Mouse (Mus musculus): ENCODE measurements around the gene E130116L18Rik. TPM values are rescaled to one million over a fixed set of nuclear protein-coding genes. Genes with fewer than 3 reads are reported as not detected.
"Not testable (repeated sequence)": the region's sequence is repeated elsewhere in the genome, so short reads cannot be mapped to it uniquely, and the experiment has no call there.

E130116L18Rik gene
- total RNA-seq (2017): not detected in 2 replicates

DNA sequence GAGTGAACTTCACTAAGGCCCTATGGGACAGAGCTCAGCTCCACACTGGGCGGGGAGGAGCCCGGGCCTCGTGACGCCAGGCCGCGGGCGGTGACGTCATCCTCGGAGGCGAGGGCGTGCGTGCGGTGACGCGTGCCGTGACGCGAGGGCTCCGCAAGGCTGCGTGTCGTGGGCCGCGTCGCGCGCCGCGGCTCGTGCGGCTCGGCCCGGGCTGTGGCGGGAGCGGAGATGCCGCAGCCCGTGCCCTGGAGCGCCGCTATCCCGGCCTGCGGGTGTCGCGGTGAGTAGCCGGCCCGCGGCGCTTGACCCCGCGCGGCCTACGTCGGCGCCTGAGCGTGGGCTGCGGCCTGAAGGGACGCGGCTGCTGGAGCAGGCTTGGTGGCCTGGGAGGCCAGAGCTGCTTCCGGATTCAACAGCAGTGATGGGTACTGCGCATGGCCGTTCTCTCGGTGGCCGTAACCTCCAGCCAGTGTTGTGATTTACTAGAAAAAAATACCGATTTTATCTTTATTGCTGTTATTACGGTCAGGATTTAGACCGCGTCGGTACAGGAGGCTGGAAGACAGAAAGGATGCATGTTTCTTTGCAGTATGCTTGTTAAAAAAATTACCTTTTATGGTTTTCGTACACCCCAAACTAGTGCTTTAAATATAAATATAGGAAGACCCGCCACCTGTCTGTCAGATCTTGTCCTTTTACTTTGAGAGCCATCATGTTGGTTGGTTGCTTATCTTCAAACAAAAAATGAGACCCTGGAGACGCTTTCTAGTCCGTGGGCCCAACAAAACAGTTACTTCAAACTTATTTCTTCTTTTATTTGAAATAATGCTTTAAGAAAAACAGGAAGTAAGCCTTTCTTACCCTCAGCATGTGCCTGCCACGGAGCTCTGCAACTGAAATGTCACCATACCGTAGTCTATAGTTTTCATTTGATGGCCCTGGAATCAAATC lies at the start of gene E130116L18Rik:
E130116L18Rik (minus strand) TSS at position 402 of the 951 bp plus-strand sequence.
- ATAC-seq (replicated peaks in 1 of 2; ENCODE audit: insufficient read depth in 1 of 2, low FRiP score in 2 of 2, low TSS enrichment in 1 of 2, low read depth in 1 of 2, poor library complexity in 2 of 2, severe bottlenecking in 2 of 2): peak; percentile 80 to 90

DNA sequence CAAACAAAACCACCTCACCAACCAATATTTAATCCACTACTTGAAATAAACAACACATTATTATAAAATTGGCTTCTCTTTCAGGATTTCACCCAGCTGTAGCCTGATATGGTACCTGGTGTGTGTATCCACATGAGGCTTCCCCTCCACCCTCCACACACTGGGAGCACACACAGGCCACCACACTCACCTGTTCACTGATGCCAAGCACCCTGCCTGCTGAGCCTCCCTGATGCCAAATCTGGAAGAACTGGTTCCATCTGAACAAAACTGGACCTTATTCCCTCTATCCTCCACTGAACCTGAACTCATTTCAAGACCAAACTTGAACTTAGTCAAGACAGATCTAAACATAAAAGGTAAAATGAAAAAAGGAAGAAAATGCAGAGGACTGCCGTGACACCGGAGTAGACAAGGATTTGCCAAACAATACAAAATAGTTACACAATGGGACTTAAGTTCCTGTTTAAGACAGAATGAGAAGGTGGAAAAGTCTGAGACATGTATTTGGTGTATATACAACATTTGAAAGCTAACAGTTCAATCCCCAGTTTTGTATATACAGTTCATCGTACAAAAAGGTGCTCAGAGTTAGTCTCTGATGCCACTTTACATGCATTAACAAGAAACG lies 45.4 kb upstream of the E130116L18Rik start:
- peak in 1 of 2 experiments; percentile 7; a peak in 1 of 4 replicates for ATAC-seq (replicated peaks in 1 of 2; ENCODE audit: insufficient read depth in 1 of 2, low FRiP score in 2 of 2, low TSS enrichment in 1 of 2, low read depth in 1 of 2, poor library complexity in 2 of 2, severe bottlenecking in 2 of 2)

DNA sequence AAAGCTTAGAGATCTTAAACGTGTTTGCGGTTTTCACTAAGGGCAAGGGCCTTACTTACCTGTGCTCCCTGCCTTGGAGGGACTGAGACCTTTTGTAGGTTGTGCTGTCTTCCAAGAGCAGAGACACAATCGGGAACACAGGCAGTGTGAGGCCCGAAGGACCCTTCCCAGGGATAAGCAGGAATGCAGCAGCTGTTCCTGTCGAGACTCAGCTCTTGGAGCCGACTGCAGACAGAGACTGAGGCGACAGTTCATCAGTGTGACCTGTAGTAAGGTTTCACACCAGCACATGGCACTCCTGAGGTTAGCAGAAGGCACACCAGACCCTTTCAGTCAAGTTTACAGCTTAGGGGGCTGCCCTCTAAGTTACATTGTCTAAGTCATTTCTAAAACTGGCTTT lies 39.3 kb upstream of the E130116L18Rik start:
- no peak for ATAC-seq (replicated peaks in 1 of 2; ENCODE audit: insufficient read depth in 1 of 2, low FRiP score in 2 of 2, low TSS enrichment in 1 of 2, low read depth in 1 of 2, poor library complexity in 2 of 2, severe bottlenecking in 2 of 2)

DNA sequence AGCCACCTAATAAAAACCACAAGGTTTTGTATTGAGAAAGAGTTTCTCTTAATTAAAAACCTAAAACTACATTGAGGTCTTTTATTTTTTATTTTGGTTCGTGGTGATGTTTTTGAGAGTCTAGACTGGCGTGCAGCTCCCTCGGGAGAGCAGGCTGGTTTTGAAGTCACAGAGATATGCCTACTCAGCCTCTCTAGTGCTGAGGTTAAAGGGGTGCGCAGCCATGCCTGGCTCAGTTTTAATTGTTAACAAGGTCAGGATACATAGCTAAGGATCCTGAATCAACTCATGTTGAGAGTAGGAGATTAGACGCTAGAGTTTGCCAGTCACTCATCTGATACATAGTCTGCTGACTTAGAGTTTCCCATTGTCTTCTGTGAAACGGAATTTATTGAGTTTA lies 38.5 kb upstream of the E130116L18Rik start:
- ATAC-seq (replicated peaks in 1 of 2; ENCODE audit: insufficient read depth in 1 of 2, low FRiP score in 2 of 2, low TSS enrichment in 1 of 2, low read depth in 1 of 2, poor library complexity in 2 of 2, severe bottlenecking in 2 of 2): no peak

DNA sequence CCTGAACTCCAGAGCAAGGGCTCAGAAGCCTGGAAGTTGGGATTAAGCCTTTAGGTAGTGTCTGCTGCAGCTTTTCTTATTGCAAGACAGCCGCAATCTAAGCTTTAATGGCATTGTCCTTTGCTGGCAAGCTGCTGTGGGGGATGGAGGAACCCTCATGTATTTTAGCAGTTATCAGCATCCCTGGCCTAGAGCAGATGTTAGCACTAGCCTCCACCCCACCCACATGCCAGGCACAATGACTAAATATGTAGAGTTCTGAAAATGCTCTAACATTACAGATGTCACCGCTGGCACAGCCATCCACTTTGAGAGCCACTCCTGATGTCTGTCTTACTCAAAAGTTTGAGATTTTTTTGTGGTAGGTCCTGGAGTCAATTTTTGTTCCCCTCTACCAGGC lies 33.7 kb upstream of the E130116L18Rik start:
- ATAC-seq (replicated peaks in 1 of 2; ENCODE audit: insufficient read depth in 1 of 2, low FRiP score in 2 of 2, low TSS enrichment in 1 of 2, low read depth in 1 of 2, poor library complexity in 2 of 2, severe bottlenecking in 2 of 2): no peak

DNA sequence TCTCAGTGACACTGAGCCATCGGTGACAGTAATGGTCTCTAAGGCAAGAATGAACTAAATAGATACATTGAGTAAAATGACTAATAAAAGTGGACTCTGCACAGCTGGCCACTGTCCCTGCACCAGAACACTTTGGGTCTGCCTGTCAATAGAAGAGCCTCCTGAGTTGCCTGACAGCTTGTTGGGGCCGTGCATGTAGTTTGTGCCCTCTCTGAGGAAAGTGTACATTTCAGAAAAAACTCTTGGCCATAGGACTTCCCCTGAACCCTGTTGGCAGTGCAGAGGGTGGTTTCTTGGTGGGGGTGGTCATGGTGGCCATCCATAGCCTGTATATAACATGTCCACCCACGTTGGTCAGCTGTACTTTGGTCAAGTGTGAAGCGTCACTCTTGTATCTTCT lies 31.5 kb upstream of the E130116L18Rik start:
- no peak for ATAC-seq (replicated peaks in 1 of 2; ENCODE audit: insufficient read depth in 1 of 2, low FRiP score in 2 of 2, low TSS enrichment in 1 of 2, low read depth in 1 of 2, poor library complexity in 2 of 2, severe bottlenecking in 2 of 2)

DNA sequence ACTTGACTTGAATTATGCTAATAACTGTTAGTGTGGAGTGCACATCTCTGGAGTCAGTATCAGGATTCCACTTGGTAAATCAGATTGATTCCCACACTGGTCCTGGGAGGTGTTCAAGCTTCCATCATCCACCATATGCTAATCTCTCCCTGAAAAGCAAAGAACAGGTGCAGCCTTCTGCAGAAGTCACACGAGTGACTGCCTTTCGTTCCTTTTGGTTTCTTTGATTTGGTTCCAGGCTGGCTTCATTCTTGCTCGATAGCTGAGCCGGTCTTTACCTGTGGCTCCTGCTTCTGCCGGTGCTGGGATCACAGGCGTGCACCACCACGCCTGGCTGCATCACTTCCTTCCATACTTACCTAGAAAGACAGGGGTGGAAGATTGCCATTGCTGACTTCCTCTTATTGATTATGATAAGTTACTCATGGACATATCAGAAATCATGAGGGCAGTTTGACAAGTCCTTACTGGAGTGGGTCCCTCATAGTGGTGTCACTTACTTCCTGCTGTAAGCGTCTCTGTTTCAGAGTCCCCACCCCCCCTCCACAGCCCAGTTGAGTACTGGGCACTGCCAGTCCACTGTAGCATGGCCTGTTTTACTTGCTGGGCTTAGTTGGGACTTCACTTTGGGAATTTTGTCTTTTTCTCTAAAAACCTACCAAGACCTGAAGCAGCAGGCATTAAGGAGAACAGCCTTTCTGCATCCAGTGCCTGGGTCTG lies 30.0 kb upstream of the E130116L18Rik start:
- ATAC-seq (replicated peaks in 1 of 2; ENCODE audit: insufficient read depth in 1 of 2, low FRiP score in 2 of 2, low TSS enrichment in 1 of 2, low read depth in 1 of 2, poor library complexity in 2 of 2, severe bottlenecking in 2 of 2): no peak

DNA sequence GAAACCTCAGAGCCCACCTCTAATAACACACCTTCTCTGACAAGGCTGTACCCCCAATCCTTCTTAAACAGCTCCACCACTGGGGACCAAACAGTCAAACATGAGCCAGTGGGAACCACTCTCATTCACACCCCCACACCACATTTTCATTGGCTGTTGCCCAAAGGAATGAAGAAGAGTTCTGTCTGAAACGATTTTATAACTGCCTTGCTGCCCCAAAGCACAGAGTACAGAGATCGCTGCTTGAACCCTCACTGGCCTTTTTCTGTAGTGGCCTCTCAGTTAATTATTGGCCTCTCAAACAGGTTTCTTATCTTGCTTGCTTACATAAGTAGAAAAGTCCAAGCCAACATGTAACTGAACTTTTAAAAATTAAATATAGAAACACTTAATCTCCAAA lies 29.5 kb upstream of the E130116L18Rik start:
- ATAC-seq (replicated peaks in 1 of 2; ENCODE audit: insufficient read depth in 1 of 2, low FRiP score in 2 of 2, low TSS enrichment in 1 of 2, low read depth in 1 of 2, poor library complexity in 2 of 2, severe bottlenecking in 2 of 2): no peak

DNA sequence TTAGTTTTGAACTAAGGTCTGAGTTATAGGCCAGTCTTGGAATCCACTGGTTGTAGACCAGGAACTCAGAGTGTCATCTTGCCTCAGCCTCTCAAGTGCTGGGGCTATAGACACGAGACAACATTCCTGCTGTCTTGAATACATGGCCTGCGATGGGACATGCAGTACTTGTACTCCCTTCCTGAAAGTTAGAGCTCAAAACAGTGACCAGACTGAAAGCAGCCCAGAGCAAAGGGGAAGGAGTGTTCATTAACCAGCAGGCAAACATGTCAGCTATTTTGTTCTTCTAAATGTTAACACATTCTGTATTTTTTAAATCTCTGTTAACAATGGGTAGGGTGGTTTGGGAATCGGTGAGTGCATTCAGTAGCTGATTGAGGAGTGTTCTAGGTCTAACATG lies 24.1 kb upstream of the E130116L18Rik start:
- no peak for ATAC-seq (replicated peaks in 1 of 2; ENCODE audit: insufficient read depth in 1 of 2, low FRiP score in 2 of 2, low TSS enrichment in 1 of 2, low read depth in 1 of 2, poor library complexity in 2 of 2, severe bottlenecking in 2 of 2)

DNA sequence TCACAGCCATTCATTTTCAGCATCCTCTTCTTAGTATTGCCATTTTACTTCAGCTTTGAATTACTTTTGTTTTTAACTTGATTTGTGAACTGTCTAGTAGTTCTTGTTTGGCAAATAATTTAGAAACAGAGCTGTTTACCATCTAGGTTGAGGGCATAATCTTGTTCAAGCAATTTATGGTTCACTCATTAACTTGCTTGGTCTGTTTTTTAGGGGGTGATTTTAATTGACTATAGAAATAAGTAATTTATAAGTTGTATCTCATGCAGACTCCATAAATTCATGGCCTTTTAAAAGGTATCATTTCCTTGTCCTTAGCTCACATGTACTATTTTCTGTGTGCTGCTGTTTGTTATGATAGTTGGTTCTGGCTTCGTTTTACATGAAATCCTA lies 23.5 kb upstream of the E130116L18Rik start:
- ATAC-seq (replicated peaks in 1 of 2; ENCODE audit: insufficient read depth in 1 of 2, low FRiP score in 2 of 2, low TSS enrichment in 1 of 2, low read depth in 1 of 2, poor library complexity in 2 of 2, severe bottlenecking in 2 of 2): no peak

DNA sequence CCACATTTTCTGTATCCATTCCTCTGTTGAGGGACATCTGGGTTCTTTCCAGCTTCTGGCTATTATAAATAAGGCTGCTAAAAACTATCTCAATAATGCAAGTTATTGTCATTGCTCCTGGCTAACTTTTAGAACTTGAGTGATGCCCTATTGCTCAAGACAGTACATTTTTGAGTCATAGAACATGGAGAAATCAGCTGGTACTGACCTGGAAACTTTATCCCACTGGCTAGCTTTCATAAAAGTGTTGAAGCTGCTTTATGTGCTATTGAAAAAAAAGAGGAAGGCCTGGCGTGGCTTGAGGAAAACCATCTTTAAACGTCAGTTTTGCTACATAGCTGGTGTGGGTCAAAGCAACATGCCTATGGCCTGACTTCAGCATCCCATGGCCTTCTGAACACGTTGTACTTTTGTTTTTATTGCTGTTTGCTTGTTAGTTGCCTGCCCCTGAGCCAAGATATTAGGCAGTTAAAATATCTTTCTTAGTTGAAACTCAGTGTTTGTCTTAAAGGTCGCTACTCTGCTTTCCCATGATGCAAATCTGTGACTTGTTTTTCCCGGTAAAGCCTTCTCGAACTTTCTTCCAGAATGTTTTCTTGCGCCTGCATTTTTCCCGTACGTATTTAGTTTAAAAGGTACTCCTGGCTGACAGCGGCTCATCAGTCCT lies 23.0 kb upstream of the E130116L18Rik start:
- no peak for ATAC-seq (replicated peaks in 1 of 2; ENCODE audit: insufficient read depth in 1 of 2, low FRiP score in 2 of 2, low TSS enrichment in 1 of 2, low read depth in 1 of 2, poor library complexity in 2 of 2, severe bottlenecking in 2 of 2)

DNA sequence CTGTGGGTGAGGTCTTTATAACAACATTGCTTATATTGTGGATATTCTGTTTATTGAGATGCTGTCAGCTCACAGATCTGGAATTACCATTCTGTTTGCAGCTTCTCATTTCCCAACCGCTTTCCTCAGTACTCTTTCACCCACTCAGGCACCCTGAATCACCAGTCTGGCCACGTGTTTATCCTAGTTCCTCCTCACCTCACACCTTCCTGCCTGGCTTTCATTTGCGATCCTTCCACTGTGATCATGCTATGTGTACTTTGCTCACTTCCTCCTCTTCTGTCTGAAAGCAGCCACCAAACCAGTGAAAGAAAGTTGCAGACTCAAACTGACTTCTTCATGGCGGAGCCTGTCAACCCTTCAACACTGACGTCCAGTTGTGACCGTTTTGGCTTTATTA lies 20.1 kb upstream of the E130116L18Rik start:
- ATAC-seq (replicated peaks in 1 of 2; ENCODE audit: insufficient read depth in 1 of 2, low FRiP score in 2 of 2, low TSS enrichment in 1 of 2, low read depth in 1 of 2, poor library complexity in 2 of 2, severe bottlenecking in 2 of 2): no peak

DNA sequence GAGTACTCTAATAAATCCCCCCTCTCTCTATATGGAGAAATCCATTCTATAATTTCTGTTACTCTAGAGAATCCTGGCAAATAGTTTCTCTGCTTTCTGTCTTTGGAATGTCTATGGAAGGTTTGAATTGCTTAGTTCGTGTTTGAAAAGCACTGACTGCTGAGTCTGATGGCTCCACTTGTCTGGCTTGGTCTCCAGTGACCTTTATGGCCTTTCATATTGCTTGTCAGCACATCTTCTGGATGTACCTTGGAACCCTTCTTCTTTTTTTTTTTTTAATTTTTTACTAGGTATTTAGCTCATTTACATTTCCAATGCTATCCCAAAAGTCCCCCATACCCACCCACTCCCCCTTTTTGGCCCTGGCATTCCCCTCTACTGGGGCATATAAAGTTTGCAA lies 1.4 kb upstream of the E130116L18Rik start:
- not testable (repeated sequence) for ATAC-seq (replicated peaks in 1 of 2; ENCODE audit: insufficient read depth in 1 of 2, low FRiP score in 2 of 2, low TSS enrichment in 1 of 2, low read depth in 1 of 2, poor library complexity in 2 of 2, severe bottlenecking in 2 of 2)

DNA sequence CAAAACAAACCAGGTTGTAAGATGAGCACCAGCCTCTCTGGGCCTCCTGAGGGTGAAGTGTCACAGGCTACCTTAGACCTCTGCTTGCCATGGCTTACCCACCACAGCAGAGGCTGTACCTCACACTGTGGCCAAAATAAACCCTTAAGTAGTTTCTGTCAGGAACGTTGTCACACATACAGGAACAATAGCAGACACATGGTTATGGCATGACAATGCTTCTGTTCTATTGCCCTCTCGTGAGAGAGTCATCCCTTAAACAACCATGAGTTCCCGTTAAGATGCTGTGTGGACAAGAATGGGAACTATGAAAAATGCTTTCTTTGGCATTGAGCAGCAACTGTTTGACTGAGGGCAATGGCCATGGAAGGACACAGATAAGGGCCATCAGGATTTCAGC lies 1.3 kb downstream of the E130116L18Rik start, which contains the start of gene Galnt11:
Galnt11 (plus strand) TSS at position 301 of the 400 bp plus-strand sequence.
- no peak for ATAC-seq (replicated peaks in 1 of 2; ENCODE audit: insufficient read depth in 1 of 2, low FRiP score in 2 of 2, low TSS enrichment in 1 of 2, low read depth in 1 of 2, poor library complexity in 2 of 2, severe bottlenecking in 2 of 2)

DNA sequence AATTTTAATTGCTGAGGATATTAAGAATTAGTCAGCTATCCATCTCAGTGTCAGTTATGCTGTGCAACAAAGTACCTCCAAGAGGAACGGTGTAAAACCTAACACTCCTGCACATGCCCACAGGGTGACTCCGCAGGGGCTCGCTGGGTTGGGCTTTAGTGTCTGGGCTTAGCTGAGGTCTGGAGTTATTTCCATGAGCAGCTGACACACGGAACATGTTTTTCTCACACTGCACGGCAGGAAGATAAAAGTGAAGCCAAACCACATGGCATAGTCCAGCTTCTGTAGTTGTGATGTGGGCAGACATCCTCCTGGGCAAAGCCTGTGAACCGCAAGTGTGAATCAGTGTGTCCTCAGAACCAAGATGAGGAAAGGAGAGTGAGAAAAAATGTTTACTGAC lies 7.9 kb downstream of the E130116L18Rik start:
- ATAC-seq (replicated peaks in 1 of 2; ENCODE audit: insufficient read depth in 1 of 2, low FRiP score in 2 of 2, low TSS enrichment in 1 of 2, low read depth in 1 of 2, poor library complexity in 2 of 2, severe bottlenecking in 2 of 2): no peak

DNA sequence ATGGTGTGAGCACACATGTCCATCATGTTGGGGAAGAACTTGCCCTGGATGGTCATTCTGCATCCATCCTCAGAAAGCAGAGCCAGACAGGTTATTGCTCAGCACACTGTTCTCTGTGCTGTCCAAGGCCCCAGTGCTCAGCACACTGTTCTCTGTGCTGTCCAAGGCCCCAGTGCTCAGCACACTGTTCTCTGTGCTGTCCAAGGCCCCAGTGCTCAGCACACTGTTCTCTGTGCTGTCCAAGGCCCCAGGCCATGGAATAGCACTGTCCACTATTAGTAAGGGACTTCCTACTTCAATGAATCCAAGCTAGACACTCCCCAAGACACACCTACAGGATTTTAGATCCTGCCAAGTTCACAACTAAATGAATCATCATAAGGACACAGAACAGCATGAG lies 9.7 kb downstream of the E130116L18Rik start:
- ATAC-seq (replicated peaks in 1 of 2; ENCODE audit: insufficient read depth in 1 of 2, low FRiP score in 2 of 2, low TSS enrichment in 1 of 2, low read depth in 1 of 2, poor library complexity in 2 of 2, severe bottlenecking in 2 of 2): not testable (repeated sequence)

DNA sequence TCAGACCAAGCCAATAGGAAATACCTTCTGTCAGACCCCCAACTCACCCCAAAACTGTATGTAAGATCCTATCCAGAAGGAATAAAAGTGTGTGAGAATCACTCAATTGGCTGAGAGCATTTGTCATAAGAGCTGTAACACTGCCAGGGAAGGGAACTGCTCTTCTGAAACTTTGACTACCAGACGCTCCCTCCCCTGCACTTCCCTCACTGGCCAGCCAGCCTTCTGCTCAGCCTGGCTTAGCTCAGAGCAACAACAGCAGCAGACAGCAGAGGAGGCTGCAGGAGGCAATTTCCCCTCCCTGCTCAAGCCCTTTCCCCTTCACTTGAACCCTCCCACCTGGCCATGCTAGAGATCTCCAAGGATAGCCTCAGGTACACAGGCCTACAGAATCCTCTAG lies 11.1 kb downstream of the E130116L18Rik start:
- ATAC-seq (replicated peaks in 1 of 2; ENCODE audit: insufficient read depth in 1 of 2, low FRiP score in 2 of 2, low TSS enrichment in 1 of 2, low read depth in 1 of 2, poor library complexity in 2 of 2, severe bottlenecking in 2 of 2): no peak
